Mouse (Mus musculus): ENCODE measurements around the gene Arpc4.

DNA sequence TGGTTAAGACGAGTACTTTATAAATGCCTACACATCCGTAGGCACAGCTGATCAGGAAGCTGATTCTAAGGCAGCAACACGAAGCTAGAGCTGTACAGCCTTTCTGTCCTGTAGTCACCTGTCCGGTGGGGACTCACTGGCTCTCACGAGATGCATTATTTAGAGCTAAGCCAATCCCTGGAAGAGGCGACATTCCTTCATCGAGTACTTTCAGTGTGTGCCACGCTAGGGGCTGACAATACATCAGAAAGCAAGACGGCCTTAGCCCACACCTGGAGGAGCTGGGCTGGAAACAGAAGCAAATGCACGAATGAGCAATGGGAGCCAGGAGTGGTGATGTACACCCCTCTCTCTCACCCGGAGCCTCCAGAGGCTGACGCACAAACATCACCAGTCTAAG, 59.2 kb downstream of the Arpc4 start:
- no peak for TF ChIP-seq POLR2A (IDR thresholded peaks at IDR 0.05; ENCODE audit: borderline replicate concordance, low read depth, low read length)
- TF ChIP-seq CTCF (IDR thresholded peaks at IDR 0.05; ENCODE audit: low read depth, low read length), result no peak
